Mouse (Mus musculus): ENCODE results near the gene Pparg.

- TF ChIP-seq CTCF (IDR thresholded peaks at IDR 0.05; ENCODE audit: borderline replicate concordance, insufficient read depth, low read length) (no peak), POLR2A (IDR thresholded peaks at IDR 0.05; ENCODE audit: low read depth, low read length) (no peak)
These were observed 38.8 kb upstream of the Pparg start for GRCm38 (mm10) chr6:115321883-115322351.

Data from embryonic fibroblast, embryonic 13.5 days (primary cell).